Mouse (Mus musculus) adrenal gland, postnatal 36 days (tissue): ENCODE results near the gene Aspa. TPM values are rescaled to one million over a fixed set of nuclear protein-coding genes. Genes with fewer than 3 reads are reported as not detected.

ENCODE experiments used
- DNase-seq, 2 experiments: peaks; one replicate each; pipeline ENCODE4 v3.0.0; 2021; ENCODE audit warnings: mixed read lengths in 1 of 2
- total RNA-seq, 2 experiments: library from RNA; stranded (reverse); gene quantifications; 2 replicates each; pipeline ENCODE4 v1.2.3; 2021

Gene Aspa
- total RNA-seq, 2 experiments from 2014 or later: 10.5 to 10.8 TPM

GRCm38 (mm10) chr11:73257362-73257945, 71.9 kb downstream of the Aspa start:
- DNase-seq: no peak

Other genes starting within 250 kb of the Aspa start
- gene Itgae, start 239.0 kb downstream of the Aspa start, total RNA-seq: under 1 TPM; 0.50 to 0.59 TPM
- gene Haspin, start 191.3 kb downstream of the Aspa start, total RNA-seq: under 1 TPM; 0.93 to 0.95 TPM
- gene P2rx5, start 169.2 kb downstream of the Aspa start, total RNA-seq: 1 to 10 TPM; 5.1 to 6.5 TPM
- gene Emc6, start 152.6 kb downstream of the Aspa start, total RNA-seq: 10 to 100 TPM; 83.0 to 85.0 TPM
- gene Tax1bp3, start 152.5 kb downstream of the Aspa start, total RNA-seq: 10 to 100 TPM; 74.5 to 79.4 TPM
- gene Ctns, start 130.6 kb downstream of the Aspa start, total RNA-seq: 10 to 100 TPM; 14.3 to 16.8 TPM
- gene Shpk, start 130.1 kb downstream of the Aspa start, total RNA-seq: 10 to 100 TPM in 1 of 2 experiments, 1 to 10 TPM in 1; 8.8 to 13.2 TPM
- gene Trpv1, start 95.3 kb downstream of the Aspa start, total RNA-seq: under 1 TPM; 0.13 to 0.36 TPM
- gene Trpv3, start 62.2 kb downstream of the Aspa start, total RNA-seq: under 1 TPM; 0.07 to 0.20 TPM
- not detected for gene Gm49340, start 145 bp upstream of the Aspa start, total RNA-seq
- 1 to 10 TPM; 1.0 to 1.1 TPM for gene Spata22, start 145 bp upstream of the Aspa start, total RNA-seq
- under 1 TPM in 1 of 2 experiments, not detected in 1; 0.26 TPM for gene Olfr20, start 21.2 kb upstream of the Aspa start, total RNA-seq
- gene Olfr376, start 41.6 kb upstream of the Aspa start, total RNA-seq: not detected
- gene Olfr1, start 70.0 kb upstream of the Aspa start, total RNA-seq: not detected
- gene Olfr378, start 98.9 kb upstream of the Aspa start, total RNA-seq: not detected
- gene Olfr380, start 127.9 kb upstream of the Aspa start, total RNA-seq: not detected
- not detected for gene Olfr381, start 162.0 kb upstream of the Aspa start, total RNA-seq
- not detected for gene Olfr382, start 187.6 kb upstream of the Aspa start, total RNA-seq